ENCODE assay signal across 8 mouse cellular contexts in the genomic region with DNA sequence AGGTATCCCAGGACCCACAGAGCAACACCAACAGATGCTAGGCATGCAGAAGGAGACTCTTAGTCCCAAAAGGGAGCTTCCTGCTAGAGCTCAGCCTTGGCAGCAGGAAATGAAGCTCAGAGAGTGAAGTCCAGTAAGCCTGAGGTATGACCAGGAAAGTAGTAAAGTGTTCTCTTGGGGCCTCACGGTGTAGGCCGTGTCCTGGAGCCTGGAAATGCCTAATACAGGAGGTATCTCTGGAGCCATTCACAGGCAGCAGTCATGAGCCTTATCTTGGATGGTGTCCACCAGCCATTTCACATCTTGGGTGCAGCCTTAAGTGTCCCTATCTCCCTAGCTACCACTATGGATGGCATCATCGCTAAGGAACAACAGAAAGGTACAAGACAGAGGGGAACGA. TPM values are rescaled to one million over a fixed set of nuclear protein-coding genes. Genes with fewer than 3 reads are reported as not detected.
DNase-seq lines count a peak whose midpoint lies in the region; ATAC-seq lines count a peak whose summit lies in the region.
"Not testable (repeated sequence)": the region's sequence is repeated elsewhere in the genome, so short reads cannot be mapped to it uniquely, and the experiment has no call there.

No protein-coding gene starts in this region.

- peak; percentile 38 for DNase-seq in T-cell, adult 2 months (ENCODE audit: low spot score)
- peak; percentile 54 to 61 for DNase-seq in heart, adult 9 months (ENCODE audit: low spot score in 2 of 2)
- DNase-seq in left cerebral cortex, adult 8-10 months (ENCODE audit: low spot score in 2 of 2) = peak; percentile 59 to 62
- DNase-seq in lung, postnatal 36 days = peak; percentile 31
- peak; percentile 21 for DNase-seq in retina, postnatal 1 day
- peak; percentile 55 to 58 for DNase-seq in urinary bladder, adult 18-20 months (ENCODE audit: low spot score in 2 of 2)

- not testable (repeated sequence) for H3K36me3 ChIP-seq in embryonic facial prominence, embryonic 13.5 days

- not testable (repeated sequence) for H3K4me3 ChIP-seq in embryonic facial prominence, embryonic 13.5 days

- H3K4me1 ChIP-seq in embryonic facial prominence, embryonic 13.5 days = not testable (repeated sequence)

- not testable (repeated sequence) for H3K9ac ChIP-seq in embryonic facial prominence, embryonic 13.5 days

- peak; percentile 13 for ATAC-seq in embryonic facial prominence, embryonic 13.5 days (ENCODE audit: insufficient number of reproducible peaks, insufficient read depth, low FRiP score, low TSS enrichment, low read depth)
- peak; percentile 2 for ATAC-seq in inflammation-experienced regulatory T-cells, adult 6 months

- peaks cover 19% of the 10 kb centered on the region for H3K9me3 ChIP-seq in embryonic facial prominence, embryonic 13.5 days

- not testable (repeated sequence) for H3K27ac ChIP-seq in embryonic facial prominence, embryonic 13.5 days

- not testable (repeated sequence) for H3K4me2 ChIP-seq in embryonic facial prominence, embryonic 13.5 days

- 87% methylated on average over 4 of the region's 4 CpGs for WGBS in embryonic facial prominence, embryonic 13.5 days

- not testable (repeated sequence) for H3K27me3 ChIP-seq in embryonic facial prominence, embryonic 13.5 days

RNA-seq across cellular contexts. Expression of gene Sfi1, which starts 56.0 kb away (rescaled TPM):
- polyA plus RNA-seq in embryonic facial prominence, embryonic 13.5 days (2015; fragmentation: Nextera tagmentation; extraction: Ambion mirVana) = 17.2 and 19.3 TPM in 2 replicates
- 10 to 100 TPM; 25.9 to 49.0 (median 44.6) TPM for polyA plus RNA-seq in inflammation-experienced regulatory T-cells, adult 6 months (2017; shearing (Covaris generic))
- total RNA-seq in left cerebral cortex, adult 8-10 months (2022) = 10 to 100 TPM; 64.1 to 80.1 (median 68.9) TPM
